Mouse (Mus musculus) cerebral cortex, adult 2 months (tissue): ENCODE results near the gene Cst6.

Experiments
- whole genome bisulfite sequencing: fragments of 180-500 bp; shearing (Covaris S2); methylation state at CpG from one replicate; pipeline ENCODE4 v1.1.7; 2018; 5-methylcytosine and 5-hydroxymethylcytosine counted together

The Cst6 gene

DNA sequence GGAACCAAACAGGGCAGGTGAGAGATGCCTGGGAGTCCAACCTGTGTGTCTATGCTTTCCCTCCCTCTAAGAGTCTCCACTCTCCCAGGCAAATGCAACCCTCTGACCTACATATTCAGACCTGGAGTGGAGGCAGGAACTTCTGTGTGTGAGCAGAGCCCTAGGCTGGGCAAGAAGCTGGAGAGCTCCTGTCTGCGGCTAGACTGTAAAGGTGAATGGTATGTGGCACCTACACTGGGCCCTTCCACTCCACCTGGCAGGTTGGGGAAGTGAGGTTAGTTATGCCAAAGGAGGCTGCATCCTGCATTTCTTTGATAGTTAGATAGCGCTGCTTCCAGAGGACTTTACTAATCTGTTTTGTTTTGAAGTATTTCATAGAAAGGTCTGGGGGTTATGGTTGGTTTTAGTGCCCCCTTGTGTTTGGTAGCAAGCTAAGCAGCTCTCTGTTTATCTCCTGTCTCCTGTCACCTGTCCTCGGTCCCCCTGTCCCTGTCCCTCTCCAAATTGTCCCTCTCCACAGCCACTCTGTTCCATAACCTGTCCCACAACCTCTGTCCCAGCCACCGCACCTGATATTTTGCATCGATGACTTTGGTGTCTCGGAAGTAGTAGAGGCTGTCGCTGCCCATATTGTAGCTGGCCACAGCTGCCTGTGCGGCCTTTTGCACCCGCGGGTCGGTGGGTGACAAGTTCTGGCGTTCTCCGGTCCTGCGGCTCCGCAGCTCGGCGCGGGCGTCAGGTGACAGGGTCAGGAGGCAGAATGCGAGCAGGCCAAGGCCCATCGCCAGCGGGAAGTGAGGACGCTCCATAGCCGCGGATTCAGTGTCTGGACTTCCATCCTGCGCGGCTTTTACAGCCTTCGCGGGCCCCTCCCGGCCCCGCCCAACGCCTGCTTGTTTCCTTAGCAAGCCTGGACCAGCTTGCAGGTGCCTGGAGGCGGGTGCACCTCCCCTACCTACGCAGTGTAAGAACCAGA is 560 bp downstream of the Cst6 start:
- whole genome bisulfite sequencing = 6% methylated on average over 34 of the region's 34 CpGs

DNA sequence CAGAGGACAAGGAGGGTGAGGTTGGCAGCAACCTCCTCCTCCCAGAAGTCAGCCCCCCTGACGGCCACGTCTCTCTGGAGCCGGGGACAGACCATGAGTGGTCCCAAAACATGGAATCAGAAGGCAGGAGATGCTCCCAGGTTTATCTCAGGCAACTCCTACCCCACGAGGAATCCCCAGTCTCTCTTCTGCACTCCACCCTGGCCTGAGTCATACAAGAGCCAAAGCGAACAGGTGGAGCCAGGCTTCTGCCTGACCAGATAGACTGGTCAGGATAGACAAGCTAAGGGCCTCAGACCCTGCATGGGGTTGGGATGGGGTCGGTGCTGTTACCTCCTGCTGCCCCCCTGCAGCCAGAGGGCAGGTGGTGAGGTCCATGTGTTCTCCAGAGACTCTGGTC is 1.3 kb downstream of the Cst6 start:
- 78% methylated on average over 6 of the region's 6 CpGs for WGBS

DNA sequence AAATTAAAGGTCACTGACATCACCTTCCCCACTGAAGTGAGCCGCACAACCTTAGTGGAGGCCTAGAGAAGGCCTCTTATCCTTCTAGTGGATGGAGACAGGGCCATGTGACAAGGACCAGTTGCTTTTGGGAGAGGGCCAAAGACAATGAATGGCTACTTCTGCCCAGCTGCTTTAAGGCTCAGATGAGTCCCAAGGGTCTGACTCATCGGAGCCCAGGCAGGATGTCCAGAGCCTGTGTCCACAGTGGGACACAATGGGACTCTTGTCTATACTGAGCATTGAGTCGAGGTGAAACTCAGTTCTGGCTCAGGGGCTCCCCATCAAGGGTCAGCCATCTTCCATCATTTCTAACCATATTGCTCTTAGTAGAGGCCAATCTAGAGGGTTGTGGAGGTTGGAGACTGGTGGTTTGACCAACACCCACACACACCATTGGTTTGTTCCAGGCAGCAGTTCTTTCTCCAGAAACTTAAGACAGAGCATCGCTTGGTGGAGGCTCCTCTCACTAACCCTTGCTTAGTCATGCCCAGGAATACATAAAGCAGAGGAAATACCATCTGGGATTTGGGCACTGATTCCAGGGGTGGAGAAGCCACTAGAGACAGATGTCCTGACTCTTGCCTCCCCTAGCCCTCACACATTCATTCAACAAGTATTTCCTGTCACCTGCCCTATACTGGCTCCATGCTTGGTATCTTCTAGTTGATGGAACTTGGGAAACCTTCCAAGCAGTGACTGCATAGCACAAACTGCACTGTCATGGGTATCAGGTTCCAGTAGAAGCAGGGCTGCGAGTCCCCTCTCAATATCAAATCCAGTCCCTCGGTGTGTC is 3.9 kb downstream of the Cst6 start:
- WGBS = 75% methylated on average over 6 of the region's 6 CpGs

DNA sequence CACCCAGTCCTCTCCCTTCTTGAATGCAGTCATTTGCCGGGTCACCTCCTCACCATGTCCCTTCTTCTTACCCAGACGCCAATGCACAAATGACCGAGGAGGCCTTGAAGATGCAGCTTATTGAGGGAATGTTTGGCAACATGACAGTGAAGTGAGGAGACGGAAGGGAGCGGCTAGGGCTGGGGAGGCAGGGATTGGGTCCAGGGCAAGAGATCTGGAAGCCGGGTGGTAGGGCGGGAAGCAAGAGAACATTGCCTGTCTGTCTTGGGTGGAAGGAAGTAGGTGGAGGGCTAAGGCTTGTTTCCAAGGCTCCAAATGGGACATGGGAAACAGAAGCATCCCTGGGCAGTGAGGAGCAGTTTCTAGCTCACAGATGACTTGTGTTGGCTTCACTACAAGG is 8.0 kb downstream of the Cst6 start:
- WGBS = 94% methylated on average over 7 of the region's 7 CpGs

DNA sequence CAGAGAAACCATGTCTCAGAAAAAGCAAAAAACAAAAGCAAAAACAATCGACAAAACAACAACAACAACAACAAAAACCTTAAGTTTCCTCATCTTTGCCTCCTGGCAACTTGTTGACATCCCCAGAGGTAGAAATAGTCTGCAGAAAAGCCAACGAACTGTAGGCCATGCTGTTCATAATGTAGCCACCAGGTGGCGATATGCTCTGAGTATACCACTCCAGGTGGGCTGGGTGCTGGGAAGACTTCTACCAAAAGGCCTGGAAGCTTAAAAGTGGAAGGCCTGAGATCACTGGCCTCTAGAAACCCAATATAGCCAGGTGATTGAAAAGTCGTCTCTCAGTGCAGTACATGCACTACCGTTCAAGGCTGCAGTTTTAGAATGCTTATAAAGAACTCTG is 11.4 kb downstream of the Cst6 start:
- WGBS = 22% methylated on average over 5 of the region's 5 CpGs

DNA sequence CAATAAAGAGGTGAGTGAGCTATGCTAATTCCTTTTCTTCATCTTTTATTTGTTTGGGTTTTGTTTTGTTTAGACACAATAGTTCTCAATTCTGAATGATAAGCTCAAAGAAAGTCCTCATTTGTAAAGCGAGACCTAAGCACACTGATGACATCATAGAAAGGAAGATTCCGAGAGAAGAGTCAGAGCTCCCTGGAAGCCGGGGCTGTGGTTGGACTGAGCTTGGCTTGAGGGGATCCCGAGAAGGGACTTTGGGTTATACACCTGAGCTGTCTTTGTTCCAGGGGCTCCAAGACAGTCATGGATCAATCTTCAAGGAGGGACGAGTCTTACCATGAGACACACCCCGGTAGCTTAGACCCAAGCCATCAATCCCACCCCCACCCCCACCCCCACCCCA is 13.9 kb downstream of the Cst6 start, which contains the start of gene Catsper1:
Catsper1 (plus strand) TSS at position 301 of the 400 bp plus-strand sequence.
- 88% methylated on average over 6 of the region's 6 CpGs for WGBS

DNA sequence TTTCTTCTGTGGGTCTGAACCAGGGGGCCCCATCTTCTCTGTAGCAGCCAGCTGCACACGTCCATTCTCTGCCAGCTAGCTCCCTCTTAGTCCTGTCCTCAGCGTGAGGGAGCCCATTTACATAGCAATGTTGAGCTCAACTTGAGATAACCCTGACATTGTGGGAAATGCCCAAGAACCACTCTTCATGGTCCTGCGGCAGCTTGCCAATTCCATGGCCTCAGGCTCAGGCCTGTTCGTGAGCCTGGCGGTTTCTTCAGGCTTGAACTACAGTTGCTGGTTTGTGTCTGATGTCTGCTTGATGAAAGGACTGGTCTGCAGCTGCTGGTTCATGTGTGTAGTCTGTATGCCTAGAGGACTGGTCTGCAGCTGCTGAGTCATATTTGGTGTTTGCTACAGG is 14.6 kb downstream of the Cst6 start:
- 76% methylated on average over 5 of the region's 5 CpGs for WGBS

DNA sequence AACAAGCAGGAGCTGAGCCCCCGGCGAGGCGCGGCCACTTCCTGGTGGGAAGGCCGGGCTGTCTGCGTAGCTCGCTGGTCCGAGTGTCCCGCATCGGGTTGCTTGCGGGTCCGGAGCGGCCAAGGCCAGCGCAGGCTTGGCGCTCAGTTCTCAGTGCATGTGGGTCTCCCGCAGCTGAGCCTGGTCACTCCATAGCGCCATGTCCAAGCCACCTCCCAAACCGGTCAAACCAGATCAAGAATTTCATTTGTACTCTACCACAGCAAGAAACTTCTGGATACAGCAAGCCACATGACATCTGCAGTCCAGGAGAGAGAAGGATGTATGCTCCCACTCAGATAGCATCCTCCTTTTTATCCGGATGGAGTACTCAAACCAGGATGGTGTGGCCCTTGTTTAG is 21.4 kb downstream of the Cst6 start:
- WGBS = 84% methylated on average over 19 of the region's 19 CpGs

DNA sequence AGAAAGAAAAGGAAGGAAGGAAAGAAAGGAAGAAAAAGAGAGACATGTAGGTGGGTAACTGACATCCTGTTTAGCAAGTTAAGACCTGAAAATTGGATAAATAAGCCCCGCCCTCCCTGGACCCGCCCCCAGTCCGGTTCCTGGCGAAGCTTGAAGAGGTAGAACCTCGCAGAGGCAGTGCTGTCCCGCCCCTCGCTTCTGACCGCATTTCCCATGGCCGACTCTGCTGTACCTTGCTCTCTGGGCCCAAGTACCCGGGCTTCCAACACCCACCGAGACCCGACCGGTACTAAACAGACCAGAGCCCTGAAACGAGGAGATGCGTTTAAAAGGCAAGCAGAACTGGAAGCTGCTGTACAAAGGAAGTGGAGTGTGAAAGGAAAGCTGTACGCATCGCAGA is 25.6 kb downstream of the Cst6 start:
- WGBS = 54% methylated on average over 17 of the region's 17 CpGs

DNA sequence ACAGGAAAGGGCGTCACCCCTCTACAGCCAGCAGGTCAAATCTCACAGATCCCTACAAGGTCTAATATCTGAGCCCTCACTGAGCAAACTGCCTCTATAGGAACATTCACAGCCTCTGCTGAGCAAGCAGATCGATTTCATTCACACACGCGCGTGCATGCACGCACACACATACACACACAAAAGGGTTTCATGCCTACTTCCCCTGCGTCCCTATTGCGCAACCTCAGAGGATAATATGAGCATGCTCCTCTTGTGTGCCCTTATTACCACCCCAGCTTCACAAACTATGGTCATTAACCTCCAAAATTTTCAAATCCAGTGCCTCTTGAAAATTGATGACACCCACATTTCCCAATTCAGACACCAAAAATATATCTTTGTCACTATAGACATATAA is 36.2 kb downstream of the Cst6 start:
- 86% methylated on average over 8 of the region's 8 CpGs for WGBS

DNA sequence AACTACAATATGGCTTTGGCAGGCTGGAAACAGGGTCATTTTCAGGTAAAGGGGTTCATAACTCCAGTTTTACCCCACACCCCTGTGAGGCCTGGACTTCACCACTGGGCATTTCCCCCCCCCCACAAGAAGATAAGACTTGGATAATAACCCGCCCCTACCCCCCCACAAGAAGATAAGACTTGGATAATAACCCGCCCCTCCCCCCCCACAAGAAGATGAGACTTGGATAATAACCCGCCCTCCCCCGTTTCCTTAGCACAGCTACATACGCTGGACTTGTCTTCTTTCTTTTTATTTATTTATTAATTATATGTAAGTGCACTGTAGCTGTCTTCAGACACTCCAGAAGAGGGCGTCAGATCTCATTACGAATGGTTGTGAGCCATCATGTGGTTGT is 40.3 kb downstream of the Cst6 start:
- WGBS = 86% methylated on average over 7 of the region's 7 CpGs

DNA sequence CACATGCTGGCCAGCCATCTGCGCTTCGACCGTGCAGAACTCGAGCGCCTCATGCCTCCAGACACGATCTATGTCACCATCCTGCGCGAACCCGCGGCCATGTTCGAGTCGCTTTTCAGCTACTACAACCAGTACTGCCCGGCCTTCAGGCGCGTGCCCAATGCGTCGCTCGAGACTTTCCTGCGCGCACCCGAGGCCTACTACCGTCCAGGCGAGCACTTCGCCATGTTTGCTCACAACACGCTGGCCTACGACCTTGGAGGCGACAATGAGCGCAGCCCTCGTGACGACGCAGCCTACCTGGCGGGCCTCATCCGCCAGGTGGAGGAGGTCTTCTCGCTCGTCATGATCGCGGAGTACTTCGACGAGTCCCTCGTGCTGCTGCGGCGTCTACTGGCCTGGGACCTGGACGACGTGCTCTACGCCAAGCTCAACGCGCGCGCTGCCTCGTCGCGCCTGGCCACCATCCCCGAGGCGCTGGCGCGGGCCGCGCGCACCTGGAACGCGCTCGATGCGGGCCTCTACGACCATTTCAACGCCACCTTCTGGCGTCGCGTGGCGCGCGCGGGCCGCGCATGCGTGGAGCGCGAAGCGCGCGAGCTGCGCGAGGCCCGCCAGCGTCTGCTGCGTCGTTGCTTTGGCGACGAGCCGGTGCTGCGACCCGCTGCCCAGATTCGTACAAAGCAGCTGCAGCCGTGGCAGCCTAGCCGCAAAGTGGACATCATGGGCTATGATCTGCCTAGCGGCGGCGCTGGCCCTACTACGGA is 42.2 kb downstream of the Cst6 start:
- WGBS = 57% methylated on average over 98 of the region's 98 CpGs

DNA sequence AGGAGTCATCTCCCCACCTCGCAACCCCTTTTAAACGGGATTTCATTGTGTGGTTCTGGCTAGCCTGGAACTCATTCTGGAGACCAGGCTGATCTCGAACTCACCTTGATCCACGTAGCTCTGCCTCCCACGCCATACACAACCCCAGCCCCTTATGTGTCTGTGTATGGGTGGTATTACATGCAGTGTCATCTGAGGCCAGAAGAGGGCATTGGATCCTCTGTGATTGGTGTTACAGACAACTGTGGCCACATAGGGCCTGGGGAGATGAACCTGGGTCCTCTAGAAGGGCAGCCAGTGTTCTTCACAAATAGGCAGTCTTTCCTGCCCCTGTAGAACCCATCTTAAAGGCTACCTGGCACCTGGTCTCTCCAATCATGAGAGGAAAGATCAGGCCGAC is 43.1 kb downstream of the Cst6 start:
- 75% methylated on average over 6 of the region's 6 CpGs for WGBS

DNA sequence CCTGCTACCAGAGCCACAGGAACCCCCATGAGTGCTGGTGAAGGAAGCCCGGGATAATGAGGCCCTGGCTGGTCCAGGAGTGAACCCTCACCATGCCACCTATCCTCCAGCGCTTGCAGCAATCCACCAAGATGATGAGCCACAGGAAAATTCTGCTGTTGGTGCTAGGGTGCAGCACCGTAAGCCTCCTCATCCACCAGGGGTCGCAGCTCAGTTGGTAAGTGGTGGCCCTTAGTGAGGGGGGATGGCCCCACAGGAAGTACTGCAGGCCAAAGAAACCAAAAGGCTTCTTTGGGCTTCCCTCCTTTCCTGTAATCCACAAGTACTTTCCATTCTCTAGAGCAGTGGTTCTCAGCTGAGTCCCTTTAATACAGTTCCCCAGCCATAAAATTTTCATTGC is 46.9 kb downstream of the Cst6 start:
- 24% methylated on average over 4 of the region's 4 CpGs for WGBS

DNA sequence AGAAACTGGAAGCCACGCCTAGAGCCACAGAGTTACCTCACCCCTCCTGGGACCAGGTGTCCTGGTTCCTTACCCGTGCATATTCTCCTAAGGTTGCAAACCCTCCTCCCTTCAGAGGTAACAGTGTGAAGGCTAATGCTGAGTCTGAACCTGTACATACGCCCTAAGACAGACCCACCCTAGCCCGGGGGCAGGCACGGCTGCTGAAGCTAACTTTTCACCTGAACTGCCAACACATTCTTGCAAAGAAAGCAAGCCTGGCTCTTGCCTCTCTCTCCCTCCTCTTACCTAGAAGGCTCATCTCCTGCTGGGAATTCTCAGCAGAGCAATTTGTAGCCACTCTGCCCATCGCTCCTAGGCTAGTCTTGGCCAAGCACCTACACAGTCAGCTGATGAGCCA is 48.8 kb downstream of the Cst6 start:
- whole genome bisulfite sequencing = 80% methylated on average over 6 of the region's 6 CpGs

DNA sequence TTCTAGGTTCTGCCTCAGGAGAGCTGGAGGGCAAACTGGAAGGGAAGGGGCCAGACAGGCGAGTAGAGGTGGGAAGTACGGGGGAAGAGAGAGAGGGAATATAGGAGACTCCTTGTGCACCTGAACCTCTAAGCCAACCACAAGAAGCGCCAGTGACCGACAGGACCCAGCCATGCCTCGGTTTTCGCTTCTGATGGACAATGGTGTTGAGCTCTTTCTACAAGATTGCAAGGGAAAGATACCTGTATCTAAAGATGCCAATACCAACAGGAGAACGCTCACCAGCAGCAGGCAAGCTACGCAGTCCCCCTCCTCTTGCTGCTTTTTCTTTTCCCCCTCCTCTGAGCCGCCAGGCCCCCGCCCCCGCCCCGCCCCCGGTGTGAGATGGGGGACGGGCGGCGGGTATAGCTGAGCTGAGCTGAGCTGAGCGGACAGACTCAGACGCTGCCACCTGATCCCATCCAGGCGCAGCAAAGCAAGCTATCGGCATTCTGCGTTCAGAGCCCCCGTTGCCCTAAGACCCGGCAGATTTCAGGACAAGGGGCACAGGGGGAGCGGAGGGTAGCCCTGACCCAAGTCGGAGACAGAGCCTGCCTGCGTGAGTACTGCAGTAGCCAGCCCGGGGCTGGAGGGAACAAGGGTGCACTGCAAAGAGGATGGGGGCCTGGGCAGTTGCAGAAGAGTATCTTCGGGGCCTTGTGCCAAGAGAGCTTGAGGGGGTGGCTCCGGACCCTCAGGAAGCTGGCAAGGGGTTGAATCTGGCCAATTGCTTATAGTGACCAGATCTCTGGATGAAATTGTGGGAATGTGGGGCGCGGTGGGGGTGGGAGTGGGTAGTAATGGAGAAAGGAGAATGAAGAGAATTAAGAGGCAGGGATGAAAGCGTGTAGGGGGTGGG is 51.2 kb downstream of the Cst6 start, which contains the start of gene Gal3st3:
Gal3st3 (plus strand) TSS at position 429 of the 898 bp plus-strand sequence.
- 7% methylated on average over 32 of the region's 32 CpGs for WGBS

DNA sequence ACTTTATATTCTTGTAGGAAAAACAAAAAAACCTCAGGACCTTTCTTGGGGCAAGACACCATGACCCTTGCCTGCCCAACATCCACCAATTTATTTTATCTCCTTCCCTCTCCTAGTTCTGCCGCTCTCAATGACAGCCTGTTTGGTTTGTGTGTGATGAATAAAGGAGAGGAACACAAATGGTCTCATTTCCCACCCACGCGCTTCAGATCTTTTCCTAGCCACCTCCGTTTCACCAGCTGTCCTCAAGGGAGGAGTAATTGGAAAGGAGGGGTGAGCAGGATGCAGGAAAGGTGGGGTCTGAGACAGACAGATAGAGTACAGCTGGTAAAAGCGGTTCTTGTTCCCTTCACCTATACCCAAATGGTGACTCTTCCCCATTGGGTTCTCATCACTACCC is 52.7 kb downstream of the Cst6 start:
- 43% methylated on average over 5 of the region's 5 CpGs for WGBS

DNA sequence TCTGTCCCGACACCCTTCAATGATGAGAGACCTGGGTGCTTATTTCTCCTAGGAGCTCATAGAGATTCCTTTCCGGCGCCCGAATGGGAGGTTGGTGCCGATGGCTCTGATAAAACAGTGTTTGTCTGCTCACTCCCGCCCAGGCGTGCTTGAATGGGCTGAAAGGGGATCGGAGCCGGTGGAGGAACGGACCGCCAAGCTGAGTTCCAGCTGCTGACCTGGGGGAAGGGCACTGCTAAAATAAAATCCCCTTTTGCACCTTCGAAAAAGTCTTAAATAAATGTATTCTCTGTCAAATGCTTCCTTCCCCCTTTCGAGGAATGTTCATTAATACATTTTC is 53.7 kb downstream of the Cst6 start:
- 4% methylated on average over 13 of the region's 13 CpGs for WGBS

DNA sequence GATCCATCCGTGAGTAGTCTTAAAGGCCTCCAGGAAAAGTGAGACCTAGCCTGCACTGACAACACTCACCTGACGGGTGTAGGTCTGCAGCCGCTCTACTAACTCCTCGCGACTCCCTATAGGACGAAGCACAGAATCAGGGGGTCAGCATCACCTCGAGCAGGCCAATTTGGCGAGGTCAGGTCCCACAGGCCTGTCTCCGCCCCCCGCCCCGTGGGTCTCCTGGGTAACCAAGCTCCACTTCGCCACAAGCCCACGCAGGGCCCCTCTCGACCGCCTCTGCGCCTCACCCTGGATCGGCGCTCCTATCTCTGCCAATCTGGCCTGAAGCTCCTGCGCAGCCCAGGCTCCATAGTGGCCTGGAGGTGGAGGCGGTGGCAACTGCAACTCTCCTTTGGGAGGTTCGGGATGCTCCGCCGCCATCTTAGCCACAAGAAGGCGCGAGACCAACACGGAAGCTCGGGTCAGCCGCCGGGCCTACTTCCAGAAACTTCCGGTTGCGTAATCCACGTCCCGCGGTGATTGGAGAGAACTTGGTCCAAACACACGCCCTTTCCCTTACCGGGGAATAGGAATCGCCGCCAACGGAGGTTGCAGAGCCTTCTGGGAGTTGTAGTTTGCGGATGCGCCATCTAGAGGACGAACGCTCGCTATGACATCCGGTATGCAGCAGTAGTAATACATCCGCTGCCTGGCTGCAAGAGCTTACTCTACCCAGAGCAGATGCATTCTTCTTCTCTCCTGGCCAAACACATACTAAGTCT is 54.2 kb downstream of the Cst6 start, which contains the start of gene Sf3b2:
Sf3b2 (minus strand) TSS at position 484 of the 764 bp plus-strand sequence.
- WGBS = under 1% methylated on average over 46 of the region's 46 CpGs
